Mouse (Mus musculus): Measurements from ENCODE around the gene Aacs. TPM values are rescaled to one million over a fixed set of nuclear protein-coding genes. Genes with fewer than 3 reads are reported as not detected.

Aacs gene
- polyA plus RNA-seq, 1 experiment from 2014 or later: 36.8 TPM

DNA sequence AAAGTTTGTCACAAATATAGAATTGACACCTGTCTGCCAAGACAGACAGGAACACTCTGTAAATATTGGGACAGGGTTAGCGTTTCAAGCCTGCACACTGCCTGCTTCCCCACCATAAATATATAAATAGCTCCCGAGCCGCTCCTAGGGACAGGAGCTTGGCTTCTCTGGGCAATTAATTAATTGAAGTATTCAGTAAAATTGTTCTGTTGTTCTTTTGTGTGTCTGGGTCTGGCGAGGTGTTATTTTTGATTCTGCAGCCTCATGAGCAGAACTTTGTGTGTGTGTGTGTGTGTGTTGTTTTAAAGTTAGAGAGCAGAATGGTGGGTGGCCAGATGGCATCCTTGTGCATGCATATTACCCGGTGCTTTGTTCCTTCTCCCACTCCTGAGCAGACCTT is 80.1 kb downstream of the Aacs start:
- no peak for ATAC-seq (ENCODE audit: borderline replicate concordance, extremely low read depth, low FRiP score, low TSS enrichment)

DNA sequence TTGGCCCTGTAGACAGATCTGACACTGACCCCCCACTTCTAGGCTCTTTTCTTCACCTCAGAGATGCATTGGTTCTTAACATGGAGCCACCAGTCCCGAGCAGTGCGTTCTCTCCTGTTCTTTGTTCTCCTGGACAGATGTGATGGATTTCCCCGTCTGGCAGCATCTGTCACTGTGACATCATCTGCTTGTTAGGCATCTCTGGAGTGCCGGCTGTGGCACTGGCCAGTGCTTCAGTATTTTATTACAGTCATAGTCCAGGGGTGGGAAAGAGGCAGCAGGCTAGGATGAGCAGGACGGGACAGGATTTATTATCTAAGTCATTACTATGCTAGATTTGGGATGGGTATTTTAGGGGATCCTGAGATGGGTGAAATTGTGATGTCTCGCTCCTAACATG is 87.9 kb downstream of the Aacs start:
- Histone ChIP-seq H3K27me3 (no peaks in the 10 kb centered on the region), H3K9me3 (no peaks in the 10 kb centered on the region), H3K9ac (no peak overlapping the region), H3K36me3 (no peaks in the 10 kb centered on the region), H3K4me3 (no peak overlapping the region), H3K4me2 (no peak overlapping the region), H3K27ac (no peak overlapping the region), H3K4me1 (no peaks in the 10 kb centered on the region)
- ATAC-seq (ENCODE audit: borderline replicate concordance, extremely low read depth, low FRiP score, low TSS enrichment): no peak
- WGBS: 46% methylated on average over 6 of the region's 6 CpGs

More for the DNA sequence above, 80.1 kb downstream of the Aacs start:
- 60% methylated on average over 5 of the region's 5 CpGs for WGBS
- H3K27me3 ChIP-seq: no peaks in the 10 kb centered on the region
- H3K9me3 ChIP-seq: no peaks in the 10 kb centered on the region
- no peak overlapping the region for H3K4me2 ChIP-seq
- no peaks in the 10 kb centered on the region for H3K4me1 ChIP-seq
- no peak overlapping the region for H3K9ac ChIP-seq
- H3K36me3 ChIP-seq: no peaks in the 10 kb centered on the region
- H3K27ac ChIP-seq: no peak overlapping the region
- no peak overlapping the region for H3K4me3 ChIP-seq

- Histone ChIP-seq H3K4me1 (no peaks in the 10 kb centered on the region), H3K4me3 (no peak overlapping the region), H3K27me3 (no peaks in the 10 kb centered on the region), H3K4me2 (no peak overlapping the region), H3K27ac (no peak overlapping the region), H3K9me3 (no peaks in the 10 kb centered on the region), H3K9ac (no peak overlapping the region), H3K36me3 (no peaks in the 10 kb centered on the region)
- WGBS: 78% methylated on average over 11 of the region's 11 CpGs
- no peak for ATAC-seq (ENCODE audit: borderline replicate concordance, extremely low read depth, low FRiP score, low TSS enrichment)
Observed at GRCm38 (mm10) chr5:125565725-125566124, 90.1 kb downstream of the Aacs start.

Small RNA genes within 50 kb of the gene (microRNA-seq; reads per million reads assigned to microRNA genes)
- not detected for gene Gm27551

Other genes starting within 250 kb of the Aacs start
- gene Scarb1, start 134.7 kb upstream of the Aacs start, polyA plus RNA-seq (2015; fragmentation: Nextera tagmentation; extraction: Ambion mirVana): 61.2 and 65.6 TPM in 2 replicates
- 0.56 and 0.73 TPM in 2 replicates for gene Gm10382, start 86.5 kb upstream of the Aacs start, polyA plus RNA-seq (2015; fragmentation: Nextera tagmentation; extraction: Ambion mirVana)
- 1,173 and 1,218 TPM in 2 replicates for gene Ubc, start 85.6 kb upstream of the Aacs start, polyA plus RNA-seq (2015; fragmentation: Nextera tagmentation; extraction: Ambion mirVana)
- gene Dhx37, start 41.7 kb upstream of the Aacs start, polyA plus RNA-seq (2015; fragmentation: Nextera tagmentation; extraction: Ambion mirVana): 9.9 and 11.7 TPM in 2 replicates
- 35.6 and 39.2 TPM in 2 replicates for gene Bri3bp, start 34.2 kb upstream of the Aacs start, polyA plus RNA-seq (2015; fragmentation: Nextera tagmentation; extraction: Ambion mirVana)
- gene Tmem132b, start 56.0 kb downstream of the Aacs start, polyA plus RNA-seq (2015; fragmentation: Nextera tagmentation; extraction: Ambion mirVana): 0.03 and 0.11 TPM in 2 replicates

Measured in lung, embryonic 15.5 days (tissue).